Mouse (Mus musculus) neural tube, embryonic 14.5 days (tissue): Measurements from ENCODE around the gene Necap2. TPM values are rescaled to one million over a fixed set of nuclear protein-coding genes. Genes with fewer than 3 reads are reported as not detected.

Experiments used
- ATAC-seq: fragments of 200-750 bp; cut with Nextera tagmentation; 2 replicates; pipeline ENCODE4 v1.8.0; 2017; ENCODE audit warnings: low read depth, mild to moderate bottlenecking, moderate TSS enrichment, moderate library complexity
- H3K27ac ChIP-seq: fragments of 300-500 bp; sonication (generic); 2 replicates; pipeline ENCODE4 v1.5.1; 2014; ENCODE audit warnings: low read depth, mild to moderate bottlenecking, control low read depth, low read length, moderate library complexity, mixed read lengths
- H3K27me3 ChIP-seq: fragments of 300-500 bp; sonication (generic); 2 replicates; pipeline ENCODE4 v1.6.1; 2014; ENCODE audit warnings: low read length; ENCODE audit not compliant: control insufficient read depth, insufficient read depth
- H3K36me3 ChIP-seq: fragments of 300-500 bp; sonication (generic); 2 replicates; pipeline ENCODE4 v1.6.1; 2014; ENCODE audit warnings: low read length, mixed read lengths; ENCODE audit not compliant: control insufficient read depth, insufficient read depth
- H3K4me1 ChIP-seq: fragments of 300-500 bp; sonication (generic); 2 replicates; pipeline ENCODE4 v1.6.1; 2014; ENCODE audit warnings: low read length; ENCODE audit not compliant: control insufficient read depth, insufficient read depth
- H3K4me2 ChIP-seq: fragments of 300-500 bp; sonication (generic); 2 replicates; pipeline ENCODE4 v1.6.1; 2014; ENCODE audit warnings: mild to moderate bottlenecking, low read depth, low read length, control low read depth
- H3K4me3 ChIP-seq: fragments of 300-500 bp; sonication (generic); 2 replicates; pipeline ENCODE4 v1.5.1; 2014; ENCODE audit warnings: low read depth, low read length, control low read depth, mixed read lengths
- H3K9ac ChIP-seq: fragments of 300-500 bp; sonication (generic); replicated peaks from 2 replicates; pipeline ENCODE4 v1.6.1; 2014; ENCODE audit warnings: low read depth, mild to moderate bottlenecking, control low read depth, low read length, mixed read lengths
- H3K9me3 ChIP-seq: fragments of 300-500 bp; sonication (generic); 2 replicates; pipeline ENCODE4 v1.6.1; 2016; ENCODE audit warnings: low read length; ENCODE audit not compliant: control insufficient read depth
- WGBS: fragments of 180-500 bp; shearing (Covaris S2); extraction: QIAGEN DNeasy Blood & Tissue Kit; methylation state at CpG from one replicate; pipeline ENCODE4 v1.1.7; 2014; 5-methylcytosine and 5-hydroxymethylcytosine counted together
- polyA plus RNA-seq: library from polyadenylated mRNA; unstranded; fragments of >200 nt; fragmentation: Nextera tagmentation; extraction: Ambion mirVana; gene quantifications from 2 replicates; pipeline ENCODE4 v1.2.1, GENCODE M21; 2014

The Necap2 gene
- polyA plus RNA-seq, 1 experiment from 2014 or later: 37.0 TPM

DNA sequence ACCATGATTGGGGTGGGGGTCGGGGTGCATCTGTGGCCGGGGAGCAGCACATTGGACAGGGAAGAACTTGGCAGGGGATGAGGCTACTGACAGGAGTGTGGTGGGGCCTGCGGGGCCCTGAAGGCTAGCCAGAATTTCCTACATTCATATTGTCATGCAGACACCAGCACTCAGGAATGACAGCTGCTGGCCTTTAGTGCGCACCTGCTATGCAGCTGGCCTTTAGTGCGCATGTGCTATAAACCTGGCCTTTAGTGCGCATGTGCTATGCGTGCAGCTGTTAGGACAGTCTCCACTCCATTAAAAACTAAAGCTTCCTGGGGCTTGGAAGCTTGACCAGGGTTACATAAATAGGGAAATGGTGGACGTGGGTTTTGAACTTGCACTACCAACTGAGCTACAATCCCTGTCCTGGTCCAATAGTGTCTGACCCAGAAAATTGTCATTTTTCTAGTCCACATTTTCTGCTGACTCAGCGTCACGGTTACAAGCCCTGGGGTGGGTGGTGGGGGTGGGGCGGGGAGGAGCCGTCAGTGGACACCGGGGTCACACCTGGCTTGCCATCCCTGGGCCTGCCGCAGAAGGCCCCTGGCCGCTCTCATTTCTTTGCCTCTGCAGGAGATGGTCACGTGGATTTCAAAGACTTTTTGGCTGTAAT lies 28.5 kb upstream of the Necap2 start:
- Histone ChIP-seq H3K27me3 (no peaks in the 10 kb centered on the region), H3K36me3 (no peaks in the 10 kb centered on the region), H3K9me3 (no peaks in the 10 kb centered on the region), H3K4me1 (no peaks in the 10 kb centered on the region), H3K4me3 (no peak overlapping the region), H3K27ac (no peak overlapping the region), H3K9ac (no peak overlapping the region), H3K4me2 (no peak overlapping the region)
- 82% methylated on average over 16 of the region's 16 CpGs for WGBS
- ATAC-seq: no peak

DNA sequence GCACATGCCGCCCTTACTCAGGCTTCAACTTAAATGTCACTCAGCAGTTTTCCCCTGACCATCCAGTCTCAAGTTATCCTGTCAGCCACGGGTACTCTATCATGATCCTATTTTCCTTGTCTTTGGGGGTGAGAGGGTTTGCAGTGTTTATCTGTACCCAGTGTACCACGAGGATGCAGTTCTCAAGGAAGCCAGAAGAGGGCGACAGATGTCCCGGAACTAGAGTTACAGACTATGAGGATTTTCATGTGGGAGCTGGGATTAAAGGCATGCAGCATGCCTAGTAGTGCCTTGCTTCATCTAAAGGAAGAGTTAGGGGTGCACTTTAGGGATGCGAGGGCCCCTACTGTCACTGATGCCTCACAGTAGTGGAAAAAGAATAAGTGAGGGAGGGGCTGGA lies 23.7 kb upstream of the Necap2 start:
- Histone ChIP-seq H3K4me3 (no peak overlapping the region), H3K27ac (no peak overlapping the region), H3K9me3 (no peaks in the 10 kb centered on the region), H3K27me3 (no peaks in the 10 kb centered on the region), H3K36me3 (no peaks in the 10 kb centered on the region), H3K4me2 (no peak overlapping the region), H3K9ac (no peak overlapping the region), H3K4me1 (no peaks in the 10 kb centered on the region)
- no peak for ATAC-seq
- 74% methylated on average over 6 of the region's 6 CpGs for WGBS

DNA sequence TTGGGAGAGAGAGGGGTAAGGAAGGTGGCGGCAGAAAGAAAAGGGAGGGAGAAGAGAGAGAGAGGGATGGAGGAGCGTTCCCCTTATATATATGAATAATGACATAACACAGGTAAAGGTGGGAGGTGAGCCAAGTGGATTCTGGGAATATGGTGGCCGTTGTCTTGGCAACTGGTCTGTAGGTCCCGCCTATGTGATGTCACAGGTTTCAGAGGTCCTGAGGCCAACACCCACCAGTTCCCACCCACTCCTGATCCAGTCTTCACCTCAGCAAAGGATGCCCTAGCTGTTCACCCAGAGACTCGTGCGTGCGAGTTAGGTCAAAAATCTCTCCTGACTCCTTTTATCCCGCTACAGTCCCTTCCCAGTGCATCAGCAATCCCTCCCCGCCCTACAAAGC lies 23.1 kb upstream of the Necap2 start:
- Histone ChIP-seq H3K4me3 (no peak overlapping the region), H3K9me3 (no peaks in the 10 kb centered on the region), H3K4me2 (no peak overlapping the region), H3K9ac (no peak overlapping the region), H3K4me1 (no peaks in the 10 kb centered on the region), H3K27me3 (no peaks in the 10 kb centered on the region), H3K36me3 (no peaks in the 10 kb centered on the region), H3K27ac (no peak overlapping the region)
- 92% methylated on average over 9 of the region's 9 CpGs for whole genome bisulfite sequencing
- ATAC-seq: no peak

DNA sequence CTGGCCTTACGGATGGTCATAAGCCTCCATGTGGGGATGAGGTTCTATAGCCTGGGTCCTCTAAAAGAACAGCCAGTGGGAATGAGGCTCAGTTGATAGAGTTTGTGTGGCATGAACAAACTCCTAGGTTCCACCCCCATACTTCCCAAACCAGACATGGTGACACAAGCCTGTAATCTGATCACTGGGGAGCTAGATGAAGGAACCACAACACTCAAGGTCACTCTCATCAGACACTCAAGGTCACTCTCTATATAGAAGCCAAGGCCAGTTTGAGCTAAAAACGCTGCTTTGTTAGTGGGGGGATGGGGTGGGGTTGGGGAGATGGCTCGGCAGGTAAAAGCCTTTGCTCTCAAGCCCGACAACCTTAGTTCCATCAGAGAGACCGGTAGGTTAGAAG lies 21.8 kb upstream of the Necap2 start:
- Histone ChIP-seq H3K4me3 (no peak overlapping the region), H3K9me3 (no peaks in the 10 kb centered on the region), H3K27me3 (no peaks in the 10 kb centered on the region), H3K9ac (no peak overlapping the region), H3K4me1 (no peaks in the 10 kb centered on the region), H3K27ac (no peak overlapping the region), H3K4me2 (no peak overlapping the region), H3K36me3 (no peaks in the 10 kb centered on the region)
- ATAC-seq: no peak
- 75% methylated on average over 5 of the region's 5 CpGs for WGBS

DNA sequence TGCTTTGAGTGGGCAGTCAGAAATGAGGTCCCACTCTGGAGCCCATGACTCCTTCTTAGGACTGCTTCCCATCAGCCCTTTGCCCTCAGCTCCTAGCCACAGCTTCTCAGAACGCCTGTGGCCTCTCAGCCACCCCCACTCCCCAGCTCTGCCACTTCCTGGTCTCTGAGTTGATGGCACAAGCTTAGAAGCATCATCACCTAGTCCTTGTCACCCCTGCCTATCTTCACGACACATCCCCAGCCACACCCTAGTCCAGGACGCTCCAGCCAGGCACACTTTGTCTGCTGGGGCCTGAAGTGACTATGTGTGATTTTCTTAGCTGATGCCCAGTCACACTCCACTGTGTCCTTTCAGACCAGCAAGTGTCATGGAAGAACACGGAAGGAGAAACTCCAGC lies 20.8 kb upstream of the Necap2 start:
- Histone ChIP-seq H3K4me2 (no peak overlapping the region), H3K4me1 (no peaks in the 10 kb centered on the region), H3K9ac (no peak overlapping the region), H3K36me3 (no peaks in the 10 kb centered on the region), H3K4me3 (no peak overlapping the region), H3K27ac (no peak overlapping the region), H3K27me3 (no peaks in the 10 kb centered on the region), H3K9me3 (no peaks in the 10 kb centered on the region)
- 82% methylated on average over 4 of the region's 4 CpGs for WGBS
- no peak for ATAC-seq

DNA sequence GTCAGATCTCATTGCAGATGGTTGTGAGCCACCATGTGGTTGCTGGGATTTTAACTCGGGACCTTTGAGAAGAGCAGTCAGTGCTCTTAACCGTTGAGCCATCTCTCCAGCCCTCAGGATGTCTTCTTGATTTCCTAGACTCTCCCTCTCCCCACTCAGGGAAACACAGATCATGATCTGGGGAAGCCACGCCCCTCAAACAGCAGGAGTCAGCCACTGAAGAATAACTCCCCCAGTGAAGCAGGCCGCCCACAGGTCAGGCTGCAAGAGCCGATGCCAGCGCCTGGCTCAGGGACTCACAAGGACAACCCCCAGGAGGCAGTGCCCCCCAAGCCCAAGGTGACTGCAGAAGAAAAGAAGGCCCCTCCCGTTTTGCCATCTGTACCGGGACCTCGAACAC lies 18.6 kb upstream of the Necap2 start:
- H3K4me3 ChIP-seq: no peak overlapping the region
- WGBS: 15% methylated on average over 9 of the region's 9 CpGs
- ATAC-seq: no peak
- H3K36me3 ChIP-seq: no peaks in the 10 kb centered on the region
- H3K27ac ChIP-seq: no peak overlapping the region
- H3K4me2 ChIP-seq: no peak overlapping the region
- no peaks in the 10 kb centered on the region for H3K9me3 ChIP-seq
- no peak overlapping the region for H3K9ac ChIP-seq
- no peaks in the 10 kb centered on the region for H3K27me3 ChIP-seq
- H3K4me1 ChIP-seq: no peaks in the 10 kb centered on the region

GRCm38 (mm10) chr4:141095016-141095415 lies 16.9 kb upstream of the Necap2 start:
- WGBS: 75% methylated on average over 10 of the region's 10 CpGs
- Histone ChIP-seq H3K4me3 (no peak overlapping the region), H3K4me2 (no peak overlapping the region), H3K27me3 (no peaks in the 10 kb centered on the region), H3K9me3 (no peaks in the 10 kb centered on the region), H3K27ac (no peak overlapping the region), H3K36me3 (no peaks in the 10 kb centered on the region), H3K4me1 (no peaks in the 10 kb centered on the region), H3K9ac (no peak overlapping the region)
- ATAC-seq: no peak

GRCm38 (mm10) chr4:141088714-141089113 lies 10.6 kb upstream of the Necap2 start:
- 75% methylated on average over 9 of the region's 9 CpGs for WGBS
- no peak for ATAC-seq
- Histone ChIP-seq H3K36me3 (no peaks in the 10 kb centered on the region), H3K4me3 (no peak overlapping the region), H3K4me1 (no peaks in the 10 kb centered on the region), H3K4me2 (no peak overlapping the region), H3K27me3 (no peaks in the 10 kb centered on the region), H3K27ac (no peak overlapping the region), H3K9me3 (no peaks in the 10 kb centered on the region), H3K9ac (no peak overlapping the region)

DNA sequence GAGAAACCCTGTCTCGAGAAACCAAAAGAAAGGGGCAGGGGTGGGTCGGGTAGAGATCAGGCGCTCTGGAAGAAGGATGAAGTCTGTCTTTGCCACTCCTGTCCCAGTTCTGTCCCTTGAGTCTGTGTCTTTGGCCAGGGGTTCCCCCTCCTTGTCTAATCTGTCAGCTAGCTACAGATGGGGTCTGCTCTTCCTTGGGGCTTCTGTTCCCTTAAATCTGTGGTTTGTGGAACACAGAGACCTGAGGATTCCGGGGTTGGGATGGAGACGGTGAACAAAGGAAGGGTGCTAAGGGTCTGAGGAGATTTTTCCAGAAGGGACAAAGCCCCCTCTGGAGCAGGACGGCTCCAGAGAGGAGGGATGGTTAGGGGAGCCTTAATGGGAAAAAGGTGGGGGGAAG lies 9.9 kb upstream of the Necap2 start, which contains the start of gene Spata21:
Gene Spata21 (plus strand): TSS at position 301 of the 400 bp plus-strand sequence.
- Histone ChIP-seq H3K9ac (no peak within 1 kb of the TSS), H3K4me3 (no peak within 1 kb of the TSS), H3K36me3 (no peaks in the 10 kb centered on the region), H3K4me1 (no peaks in the 10 kb centered on the region), H3K27ac (no peak within 1 kb of the TSS), H3K27me3 (no peaks in the 10 kb centered on the region), H3K9me3 (no peaks in the 10 kb centered on the region), H3K4me2 (no peak within 1 kb of the TSS)
- ATAC-seq: no peak
- WGBS: 80% methylated on average over 6 of the region's 6 CpGs
